Mouse (Mus musculus) adrenal gland, postnatal 14 days (tissue): Measurements from ENCODE around the gene Nktr. TPM values are rescaled to one million over a fixed set of nuclear protein-coding genes. Genes with fewer than 3 reads are reported as not detected.

Experiments
- DNase-seq: peaks from one replicate; pipeline ENCODE4 v3.0.0; 2021; ENCODE audit warnings: mixed read lengths
- total RNA-seq: library from RNA; stranded (reverse); gene quantifications from 2 replicates; pipeline ENCODE4 v1.2.3, GENCODE M21; 2021

Nktr gene
- total RNA-seq, 1 experiment from 2014 or later: 78.1 TPM

GRCm38 (mm10) chr9:121761787-121762186 is 42.8 kb downstream of the Nktr start:
- no peak for DNase-seq

GRCm38 (mm10) chr9:121762248-121762647 is 43.3 kb downstream of the Nktr start:
- DNase-seq: no peak

- DNase-seq: no peak
Observed at GRCm38 (mm10) chr9:121762761-121763160, 43.8 kb downstream of the Nktr start.

GRCm38 (mm10) chr9:121763716-121764115 is 44.7 kb downstream of the Nktr start:
- DNase-seq: peak; percentile 54

GRCm38 (mm10) chr9:121765166-121765855 is 46.3 kb downstream of the Nktr start:
- DNase-seq: no peak

- DNase-seq: no peak
Observed at GRCm38 (mm10) chr9:121772412-121772811, 53.4 kb downstream of the Nktr start.

- DNase-seq: no peak
Observed at GRCm38 (mm10) chr9:121775951-121776350, 57.0 kb downstream of the Nktr start.

GRCm38 (mm10) chr9:121776511-121776910 is 57.5 kb downstream of the Nktr start:
- peak; percentile 64 for DNase-seq

- DNase-seq: peak; percentile 25
Observed at GRCm38 (mm10) chr9:121777484-121778065, 58.6 kb downstream of the Nktr start, which contains the start of gene Klhl40. TSS of gene Klhl40 (plus strand) at chr9:121777607.

- peak; percentile 60 for DNase-seq
Observed at GRCm38 (mm10) chr9:121778066-121778624, 59.2 kb downstream of the Nktr start.

- no peak for DNase-seq
Observed at GRCm38 (mm10) chr9:121784801-121785200, 65.8 kb downstream of the Nktr start.

GRCm38 (mm10) chr9:121785261-121785660 is 66.3 kb downstream of the Nktr start:
- no peak for DNase-seq

- DNase-seq: no peak
Observed at GRCm38 (mm10) chr9:121786359-121786758, 67.4 kb downstream of the Nktr start.

GRCm38 (mm10) chr9:121791206-121791605 is 72.2 kb downstream of the Nktr start:
- peak; percentile 87 for DNase-seq

- DNase-seq: no peak
Observed at GRCm38 (mm10) chr9:121791757-121792521, 73.0 kb downstream of the Nktr start, which contains the start of gene Hhatl. TSS of gene Hhatl (minus strand) at chr9:121792507.

GRCm38 (mm10) chr9:121794972-121795539 is 76.1 kb downstream of the Nktr start:
- DNase-seq: peak; percentile 22

GRCm38 (mm10) chr9:121797722-121798121 is 78.8 kb downstream of the Nktr start:
- DNase-seq: no peak

- DNase-seq: no peak
Observed at GRCm38 (mm10) chr9:121798887-121799520, 80.0 kb downstream of the Nktr start.

- no peak for DNase-seq
Observed at GRCm38 (mm10) chr9:121802747-121803146, 83.8 kb downstream of the Nktr start.
